Mouse (Mus musculus) heart, embryonic 10.5 days (tissue): ENCODE measurements around the gene Begain. TPM values are rescaled to one million over a fixed set of nuclear protein-coding genes. Genes with fewer than 3 reads are reported as not detected.

Source experiments
- DNase-seq: peaks from one replicate; pipeline ENCODE4 v3.0.0-alpha.2; 2017; ENCODE audit warnings: low spot score
- H3K27ac ChIP-seq: fragments of 300-500 bp; sonication (generic); 2 replicates; pipeline ENCODE4 v1.5.1; 2016; ENCODE audit warnings: mild to moderate bottlenecking
- H3K27me3 ChIP-seq: fragments of 300-500 bp; sonication (generic); 2 replicates; pipeline ENCODE4 v1.6.1; 2016; ENCODE audit warnings: mild to moderate bottlenecking; ENCODE audit not compliant: poor library complexity, insufficient read depth, severe bottlenecking
- H3K36me3 ChIP-seq: fragments of 300-500 bp; sonication (generic); 2 replicates; pipeline ENCODE4 v1.6.1; 2016; ENCODE audit warnings: mild to moderate bottlenecking, moderate library complexity
- H3K4me1 ChIP-seq: fragments of 300-500 bp; sonication (generic); 2 replicates; pipeline ENCODE4 v1.6.1; 2016; ENCODE audit warnings: mild to moderate bottlenecking
- H3K4me3 ChIP-seq: fragments of 300-500 bp; sonication (generic); 2 replicates; pipeline ENCODE4 v1.5.1; 2016; ENCODE audit warnings: mild to moderate bottlenecking, moderate library complexity
- H3K9me3 ChIP-seq: fragments of 300-500 bp; sonication (generic); 2 replicates; pipeline ENCODE4 v1.6.1; 2016; ENCODE audit warnings: mild to moderate bottlenecking, moderate library complexity
- WGBS: fragments of 180-500 bp; shearing (Covaris S2); methylation state at CpG from one replicate; pipeline ENCODE4 v1.1.7; 2016; 5-methylcytosine and 5-hydroxymethylcytosine counted together
- polyA plus RNA-seq: library from polyadenylated mRNA; unstranded; fragments of >200 nt; fragmentation: Nextera tagmentation; extraction: Ambion mirVana; gene quantifications from 2 replicates; pipeline ENCODE4 v1.2.1, GENCODE M21; 2016

Begain gene
- polyA plus RNA-seq, 1 experiment from 2014 or later, result 3.2 TPM

DNA sequence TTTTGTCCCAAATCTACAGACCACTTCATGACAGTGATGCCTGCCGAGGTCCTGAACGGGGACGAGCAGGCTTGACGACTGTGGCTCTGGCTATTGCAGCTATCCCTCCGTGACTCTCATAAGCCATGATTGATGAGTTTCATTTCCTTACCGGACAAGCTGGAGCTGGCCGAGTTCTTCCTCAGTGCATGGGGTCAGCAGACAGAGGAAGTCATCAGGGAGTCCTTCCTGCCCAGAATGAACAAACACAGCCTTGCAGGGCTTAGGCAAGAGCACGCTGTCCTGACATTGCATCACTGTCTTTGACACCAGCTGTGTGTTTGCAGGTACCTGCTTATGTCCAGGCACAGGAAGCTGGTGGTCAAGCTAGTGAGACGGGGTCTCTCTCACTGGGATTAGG, 77.6 kb downstream of the Begain start:
- Histone ChIP-seq H3K36me3 (no peaks in the 10 kb centered on the region), H3K4me1 (peaks cover 3% of the 10 kb centered on the region), H3K27ac (no peak overlapping the region), H3K9me3 (no peaks in the 10 kb centered on the region), H3K4me3 (no peak overlapping the region), H3K27me3 (0 out of 2 replicates have a peak, but pooled peaks cover 4% of the 10 kb centered on the region)
- WGBS, result 71% methylated on average over 9 of the region's 9 CpGs
- DNase-seq, result no peak

DNA sequence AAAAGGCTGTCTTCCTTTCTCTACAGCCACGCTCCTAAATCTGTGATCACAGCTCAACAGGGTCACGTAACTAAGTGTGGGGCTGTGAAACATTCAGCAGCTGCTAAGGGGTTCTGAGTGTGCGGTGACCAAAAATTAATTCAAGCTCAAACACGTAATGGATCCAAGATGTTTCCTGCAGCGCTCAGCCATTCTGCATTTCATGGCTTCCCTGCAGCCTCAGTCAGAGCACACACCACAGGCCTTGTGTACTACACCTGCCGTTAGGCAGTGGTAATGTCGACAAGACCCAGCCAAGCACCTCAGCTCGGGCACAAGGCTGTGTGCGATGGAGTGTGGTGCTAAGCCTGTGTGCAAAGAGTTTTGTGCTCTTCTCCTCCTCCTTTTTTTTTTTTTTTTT, 80.6 kb downstream of the Begain start:
- Histone ChIP-seq H3K27ac (no peak overlapping the region), H3K36me3 (no peaks in the 10 kb centered on the region), H3K9me3 (no peaks in the 10 kb centered on the region), H3K4me1 (peaks cover 3% of the 10 kb centered on the region), H3K27me3 (no peaks in the 10 kb centered on the region), H3K4me3 (no peak overlapping the region)
- 93% methylated on average over 9 of the region's 9 CpGs for WGBS
- DNase-seq, result no peak

DNA sequence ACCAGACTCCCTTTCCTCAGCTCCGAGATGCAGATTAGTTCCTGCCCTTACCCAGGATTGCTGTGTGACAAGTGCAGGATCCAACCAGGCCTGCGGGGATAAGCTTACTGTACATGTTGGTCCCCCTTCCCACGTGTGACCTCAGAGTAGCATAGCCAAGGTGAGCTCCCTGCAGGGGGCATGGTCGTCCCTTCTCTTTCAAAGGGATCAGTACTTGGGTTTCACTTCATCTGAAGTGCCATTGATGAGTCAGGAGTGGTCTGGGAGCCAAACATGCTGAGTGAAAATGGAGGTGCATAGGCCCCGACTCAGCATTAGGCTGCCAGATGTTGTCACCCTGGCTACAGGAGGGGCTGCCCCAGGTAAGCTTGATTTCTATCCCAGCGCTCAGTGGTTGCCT, 83.0 kb downstream of the Begain start:
- no peak for DNase-seq
- 69% methylated on average over 6 of the region's 6 CpGs for WGBS
- Histone ChIP-seq H3K9me3 (no peaks in the 10 kb centered on the region), H3K27ac (no peak overlapping the region), H3K27me3 (no peaks in the 10 kb centered on the region), H3K36me3 (no peaks in the 10 kb centered on the region), H3K4me1 (peaks cover 9% of the 10 kb centered on the region), H3K4me3 (no peak overlapping the region)

DNA sequence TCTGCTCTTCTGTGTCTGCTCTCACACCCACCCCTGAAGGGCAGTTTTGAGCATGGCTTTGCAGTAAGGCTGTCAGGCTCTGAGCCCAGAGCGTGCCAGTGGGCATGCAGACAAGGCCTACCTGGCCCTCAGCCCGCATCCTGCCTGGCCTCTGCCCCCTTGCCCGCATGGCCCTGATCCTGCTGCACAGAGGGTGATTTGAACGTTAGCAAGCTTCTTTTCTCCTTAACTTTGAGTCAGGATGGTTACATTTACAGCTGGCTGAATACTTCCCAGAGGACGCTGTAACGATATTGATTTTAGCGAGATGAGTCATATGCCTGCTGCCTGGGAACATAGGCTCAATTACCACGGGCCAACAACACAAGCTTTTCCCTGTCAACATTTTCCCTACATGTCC, 83.5 kb downstream of the Begain start:
- H3K4me3 ChIP-seq, result no peak overlapping the region
- H3K4me1 ChIP-seq, result peaks cover 12% of the 10 kb centered on the region
- H3K27ac ChIP-seq, result no peak overlapping the region
- no peak for DNase-seq
- H3K27me3 ChIP-seq, result no peaks in the 10 kb centered on the region
- no peaks in the 10 kb centered on the region for H3K9me3 ChIP-seq
- no peaks in the 10 kb centered on the region for H3K36me3 ChIP-seq
- 79% methylated on average over 8 of the region's 8 CpGs for WGBS

DNA sequence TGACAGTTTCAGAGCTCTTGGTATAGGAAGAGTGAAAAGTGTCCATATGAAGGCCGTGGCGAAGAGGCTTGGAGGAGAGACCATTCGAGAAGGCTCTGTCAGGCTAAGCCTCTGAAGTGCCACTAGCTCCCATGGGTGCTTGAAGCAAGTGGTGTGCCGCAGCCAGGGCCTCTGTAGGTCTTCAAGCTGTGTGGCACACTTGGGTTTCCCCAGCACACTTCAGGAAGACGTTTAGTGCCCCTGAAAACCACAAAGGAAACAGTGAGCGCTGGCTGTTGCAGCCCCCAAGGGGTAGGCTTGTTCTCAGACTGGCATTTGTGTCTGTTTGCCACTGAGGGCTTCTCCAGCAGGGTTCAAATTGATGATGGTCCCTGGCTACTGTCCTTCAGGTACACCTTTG, 84.5 kb downstream of the Begain start:
- H3K9me3 ChIP-seq, result no peaks in the 10 kb centered on the region
- no peak overlapping the region for H3K27ac ChIP-seq
- DNase-seq, result no peak
- H3K4me3 ChIP-seq, result no peak overlapping the region
- H3K4me1 ChIP-seq, result peaks cover 12% of the 10 kb centered on the region
- H3K27me3 ChIP-seq, result no peaks in the 10 kb centered on the region
- H3K36me3 ChIP-seq, result no peaks in the 10 kb centered on the region
- 84% methylated on average over 6 of the region's 6 CpGs for WGBS

DNA sequence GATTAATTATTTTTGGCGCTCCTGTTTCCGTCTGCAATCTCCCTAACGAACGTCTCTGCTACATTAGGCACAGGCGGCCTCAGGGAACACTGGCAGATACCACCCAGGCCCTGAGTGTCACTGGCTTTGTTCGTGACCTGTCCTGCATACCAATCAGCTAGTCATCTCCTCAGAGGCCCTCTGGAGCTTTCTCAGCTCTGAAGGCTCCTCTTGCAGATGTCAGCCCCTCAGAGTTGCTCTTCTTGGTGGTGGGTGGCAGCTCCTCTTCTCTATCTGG, 85.4 kb downstream of the Begain start:
- no peak for DNase-seq

More for the DNA sequence above, 85.4 kb downstream of the Begain start:
- Histone ChIP-seq H3K4me3 (no peak overlapping the region), H3K9me3 (no peaks in the 10 kb centered on the region), H3K27me3 (no peaks in the 10 kb centered on the region), H3K27ac (no peak overlapping the region), H3K4me1 (peaks cover 12% of the 10 kb centered on the region), H3K36me3 (no peaks in the 10 kb centered on the region)
- WGBS, result 75% methylated on average over 6 of the region's 6 CpGs

Other genes starting within 250 kb of the Begain start
- 5.5 and 6.8 TPM in 2 replicates for gene Slc25a29, start 232.3 kb downstream of the Begain start, polyA plus RNA-seq
- gene Slc25a47, start 232.2 kb downstream of the Begain start, polyA plus RNA-seq, result 7.0 and 7.3 TPM in 2 replicates
- 7.1 and 8.4 TPM in 2 replicates for gene Wdr25, start 174.6 kb downstream of the Begain start, polyA plus RNA-seq
- 96.2 and 103 TPM in 2 replicates for gene Wars, start 174.0 kb downstream of the Begain start, polyA plus RNA-seq